In the genomic region with DNA sequence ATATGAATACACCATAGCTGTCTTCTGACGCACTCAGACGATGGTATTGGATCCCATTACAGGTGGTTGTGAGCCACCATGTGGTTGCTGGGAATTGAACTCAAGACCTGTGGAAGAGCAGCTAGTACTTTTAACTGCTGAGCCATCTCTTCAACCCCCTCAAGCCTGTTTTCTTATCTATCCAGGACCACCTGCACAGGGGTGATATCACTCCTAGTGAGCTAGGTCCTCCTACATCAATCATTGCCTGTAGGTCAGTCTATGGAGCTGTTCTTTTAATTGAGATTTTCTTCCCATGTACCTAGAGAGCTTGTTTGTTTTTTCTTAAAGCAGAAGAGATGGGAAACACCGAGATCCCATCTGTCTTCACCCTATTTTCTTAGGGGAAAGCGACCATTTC, we compare ENCODE assay signal across 1 mouse cellular context.
TF ChIP-seq lines count a peak whose summit lies in the region.

No protein-coding gene starts in this region.

TF ChIP-seq in MEL, 35 proteins besides CTCF, POLR2A, EP300 and RAD21 (continued from another document):
- TF ChIP-seq ELF1 (IDR thresholded peaks at IDR 0.05; ENCODE audit: low read depth, low read length) (no peak), USF1 (IDR thresholded peaks at IDR 0.05; ENCODE audit: low read depth, low read length) (no peak), TCF12 (IDR thresholded peaks at IDR 0.05; ENCODE audit: low read depth, low read length) (peak; percentile 38; the same call in 1 of the 2 replicates), NRF1 (IDR thresholded peaks at IDR 0.05; ENCODE audit: insufficient read depth, low read depth, low read length, poor library complexity, severe bottlenecking) (no peak), CHD2 (IDR thresholded peaks at IDR 0.05; ENCODE audit: low read length) (no peak), E2F4 (IDR thresholded peaks at IDR 0.05; ENCODE audit: borderline replicate concordance, low read depth, low read length) (no peak), UBTF (IDR thresholded peaks at IDR 0.05; ENCODE audit: borderline replicate concordance, insufficient read depth, low read depth, low read length) (no peak), MEF2A (IDR thresholded peaks at IDR 0.05; ENCODE audit: extremely low read depth, insufficient replicate concordance, low read depth, low read length, poor library complexity, severe bottlenecking) (no peak), TBP (IDR thresholded peaks at IDR 0.05; ENCODE audit: low read depth, low read length) (no peak), KAT2A (conservative IDR thresholded peaks at IDR 0.05; ENCODE audit: low read depth, low read length) (no peak), SMC3 (IDR thresholded peaks at IDR 0.05; ENCODE audit: low read depth, low read length) (no peak), MAZ (IDR thresholded peaks at IDR 0.05; ENCODE audit: low read depth, low read length) (no peak), ZNF384 (IDR thresholded peaks at IDR 0.05; ENCODE audit: low read depth, low read length) (no peak), ZC3H11A (IDR thresholded peaks at IDR 0.05; ENCODE audit: low read depth, low read length) (no peak), ZKSCAN1 (IDR thresholded peaks at IDR 0.05; ENCODE audit: low read depth, low read length) (no peak), GATA1 (IDR thresholded peaks at IDR 0.05; ENCODE audit: low read depth, low read length) (peak; percentile 81), RCOR1 (IDR thresholded peaks at IDR 0.05; ENCODE audit: low read depth, low read length) (no peak), ETS1 (IDR thresholded peaks at IDR 0.05; ENCODE audit: low read depth, low read length) (peak; percentile 13; the same call in 1 of the 2 replicates), MXI1 (IDR thresholded peaks at IDR 0.05; ENCODE audit: low read depth, low read length) (no peak), HCFC1 (IDR thresholded peaks at IDR 0.05; ENCODE audit: low read depth, low read length) (no peak), MYC (IDR thresholded peaks at IDR 0.05; ENCODE audit: low read depth, low read length) (no peak), TAL1 (IDR thresholded peaks at IDR 0.05; ENCODE audit: low read length) (peak; percentile 75), POLR2AphosphoS5 (IDR thresholded peaks at IDR 0.05; ENCODE audit: borderline replicate concordance, low read depth, low read length) (no peak), CHD1 (IDR thresholded peaks at IDR 0.05; ENCODE audit: low read depth, low read length) (no peak), MAX (IDR thresholded peaks at IDR 0.05; ENCODE audit: low read length) (no peak)
